Mouse (Mus musculus) heart, adult 2 months (tissue): ENCODE results near the gene Fhod1. TPM values are rescaled to one million over a fixed set of nuclear protein-coding genes. Genes with fewer than 3 reads are reported as not detected.

ENCODE experiments used
- DNase-seq, 2 experiments: peaks; one replicate each; pipeline ENCODE4 v3.0.0; 2021
- H3K27ac ChIP-seq: fragments of 200-600 bp; 2 replicates; pipeline ENCODE4 v1.8.1; 2022
- H3K27me3 ChIP-seq: fragments of 200-500 bp; 2 replicates; pipeline ENCODE4 v1.6.1; 2012; ENCODE audit warnings: mild to moderate bottlenecking, low read length, inconsistent platforms, mixed read lengths; ENCODE audit not compliant: control insufficient read depth, insufficient read depth
- H3K36me3 ChIP-seq: fragments of 200-500 bp; 2 replicates; pipeline ENCODE4 v1.6.1; 2012; ENCODE audit warnings: low read length, inconsistent platforms; ENCODE audit not compliant: control insufficient read depth, insufficient read depth
- H3K4me1 ChIP-seq: fragments of 200-500 bp; 2 replicates; pipeline ENCODE4 v1.6.1; 2011; ENCODE audit warnings: low read length; ENCODE audit not compliant: control insufficient read depth, insufficient read depth
- H3K4me3 ChIP-seq: fragments of 200-600 bp; 2 replicates; pipeline ENCODE4 v1.8.1; 2022
- H3K79me2 ChIP-seq: fragments of 200-500 bp; replicated peaks from 2 replicates; pipeline ENCODE4 v1.6.1; 2012; ENCODE audit warnings: mild to moderate bottlenecking, inconsistent platforms, low read length, moderate library complexity, mixed read lengths; ENCODE audit not compliant: control insufficient read depth, insufficient read depth
- H3K9ac ChIP-seq: fragments of 200-500 bp; 2 replicates; pipeline ENCODE4 v1.6.1; 2012; ENCODE audit warnings: low read depth, mild to moderate bottlenecking, control low read depth, inconsistent platforms, low read length, mixed read lengths
- CTCF ChIP-seq: fragments of 200-600 bp; IDR thresholded peaks from 2 replicates; pipeline ENCODE4 v1.8.1; 2022; ENCODE audit warnings: antibody characterized with exemption, mild to moderate bottlenecking, moderate library complexity
- EP300 ChIP-seq: fragments of 200-500 bp; IDR thresholded peaks from 2 replicates; pipeline ENCODE4 v1.6.1; 2011; ENCODE audit warnings: low read depth, low read length, control low read depth; ENCODE audit not compliant: insufficient read depth
- POLR2A ChIP-seq: fragments of 200-500 bp; IDR thresholded peaks from 2 replicates; pipeline ENCODE4 v1.6.1; 2011; ENCODE audit warnings: mild to moderate bottlenecking, low read depth, low read length, control low read depth; ENCODE audit not compliant: insufficient read depth
- WGBS: fragments of 180-500 bp; shearing (Covaris S2); methylation state at CpG from one replicate; pipeline ENCODE4 v1.1.7; 2018; 5-methylcytosine and 5-hydroxymethylcytosine counted together
- intact Hi-C: fragments of 180-260 bp; cut with DNase I; formaldehyde crosslinking; loops from one replicate; pipeline ENCODE4 v1.15.1; 2025
- polyA plus RNA-seq: library from polyadenylated mRNA; depleted of rRNA; stranded (reverse); fragments of >200 nt; gene quantifications from 2 replicates; pipeline ENCODE4 v1.2.3, GENCODE M21; 2012
- total RNA-seq, 2 experiments: library from RNA; stranded (reverse); gene quantifications; 2 replicates each; pipeline ENCODE4 v1.2.3; 2021

Gene Fhod1
- total and polyA plus RNA-seq, 3 experiments: 4.4 to 14.2 (median 6.9) TPM

GRCm38 (mm10) chr8:105297511-105298192, 50.1 kb downstream of the Fhod1 start, which contains the start of gene E2f4:
Gene E2f4, plus strand, starts transcription at chr8:105297663.
- Histone ChIP-seq H3K27ac (peak within 1 kb of the TSS; percentile 88), H3K9ac (peak within 1 kb of the TSS; percentile 96), H3K27me3 (no peaks in the 10 kb centered on the region), H3K36me3 (peaks cover 4% of the 10 kb centered on the region), H3K4me1 (peaks cover 3% of the 10 kb centered on the region), H3K4me3 (peak within 1 kb of the TSS; percentile 99), H3K79me2 (no peaks in the 10 kb centered on the region)
- peak; percentile 93 to 95 for DNase-seq
- intact Hi-C loops: loop anchor here (1.0 to 10.0 kb wide), 2 partner anchors 29 to 643 kb away; partner anchors contain the start of genes Lrrc29 and Tmem208
- TF ChIP-seq POLR2A (peak; percentile 60), CTCF (no peak), EP300 (0 out of 2 replicates have a peak, but pooled peaks have one; percentile 54)
- WGBS: under 1% methylated on average over 58 of the region's 58 CpGs

DNA sequence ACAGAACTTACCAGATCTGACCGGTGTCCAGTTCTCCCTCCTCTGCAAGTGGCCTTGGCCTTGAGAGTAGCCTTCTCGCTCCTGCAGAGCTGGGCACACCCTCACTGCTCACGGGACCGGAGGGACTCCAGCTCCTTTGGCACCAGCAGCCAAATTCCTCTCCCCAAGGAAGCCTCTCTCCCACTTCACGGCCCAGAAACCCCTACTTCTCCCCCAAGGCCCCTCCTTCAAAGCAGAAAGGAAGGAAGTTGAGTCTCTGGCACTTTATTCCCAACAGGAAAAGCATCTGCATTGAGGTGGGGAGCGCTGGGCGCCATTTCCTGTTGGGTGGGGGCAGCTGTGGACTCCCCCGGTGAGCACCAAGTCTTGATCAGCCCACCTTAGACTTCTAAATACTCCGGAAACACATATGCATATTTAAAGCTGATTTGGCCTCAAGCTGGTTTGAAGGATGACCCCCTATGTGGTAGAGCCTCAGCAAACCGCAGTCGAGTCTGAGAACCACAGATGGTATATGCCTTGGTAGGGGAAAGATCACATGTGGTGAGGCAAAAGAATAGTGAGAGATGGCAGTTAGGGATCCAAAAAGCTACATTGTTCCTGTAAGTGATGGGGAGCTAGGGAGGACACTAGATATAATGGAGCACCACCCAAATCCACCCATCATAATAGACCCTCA, 51.7 kb downstream of the Fhod1 start, which contains the start of gene Exoc3l:
Gene Exoc3l, minus strand, starts transcription at position 207 of the 679 bp plus-strand sequence.
- Histone ChIP-seq H3K79me2 (no peaks in the 10 kb centered on the region), H3K9ac (peak within 1 kb of the TSS; percentile 51), H3K4me3 (peak within 1 kb of the TSS; percentile 99), H3K27ac (peak within 1 kb of the TSS; percentile 88), H3K4me1 (peaks cover 3% of the 10 kb centered on the region), H3K36me3 (peaks cover 4% of the 10 kb centered on the region), H3K27me3 (no peaks in the 10 kb centered on the region)
- intact Hi-C loops: loop anchor here (10.0 kb wide), 1 partner anchor 641 kb away; no protein-coding TSS in a partner anchor
- 29% methylated on average over 11 of the region's 11 CpGs for WGBS
- peak in 1 of 2 experiments; percentile 42 for DNase-seq
- TF ChIP-seq EP300 (no peak), POLR2A (0 out of 2 replicates have a peak, but pooled peaks have one; percentile 31), CTCF (no peak)

DNA sequence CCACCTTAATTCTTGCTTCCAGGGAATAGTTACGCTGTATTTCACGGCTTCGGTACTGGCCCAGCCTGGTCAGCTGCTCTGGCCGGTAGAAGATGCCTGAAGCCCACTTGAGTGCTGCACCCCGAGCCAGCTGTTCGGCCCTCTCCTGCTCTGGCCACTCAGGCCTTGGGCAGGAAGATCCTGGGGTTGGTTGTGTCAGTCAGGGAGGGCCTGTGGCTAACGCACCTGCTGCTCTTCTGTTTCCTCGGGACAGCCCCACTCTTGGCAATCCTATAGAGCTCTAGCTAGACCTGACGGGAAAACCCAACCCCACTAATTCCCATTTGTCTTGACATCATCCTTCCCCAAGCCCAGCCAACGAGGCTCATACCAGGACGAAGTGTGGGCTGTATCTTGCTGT, 52.5 kb downstream of the Fhod1 start:
- intact Hi-C loops: loop anchor here (10.0 kb wide), 1 partner anchor 640 kb away; no protein-coding TSS in a partner anchor
- Histone ChIP-seq H3K27ac (peak overlapping the region; percentile 88), H3K4me3 (peak overlapping the region; percentile 34), H3K4me1 (peaks cover 6% of the 10 kb centered on the region), H3K79me2 (no peaks in the 10 kb centered on the region), H3K36me3 (peaks cover 4% of the 10 kb centered on the region), H3K27me3 (no peaks in the 10 kb centered on the region), H3K9ac (peak overlapping the region; percentile 51)
- TF ChIP-seq EP300 (no peak), POLR2A (no peak), CTCF (no peak)
- DNase-seq: no peak
- 40% methylated on average over 11 of the region's 11 CpGs for WGBS

- WGBS: 59% methylated on average over 9 of the region's 9 CpGs
- Histone ChIP-seq H3K36me3 (peaks cover 4% of the 10 kb centered on the region), H3K4me3 (peak overlapping the region; percentile 34), H3K27me3 (no peaks in the 10 kb centered on the region), H3K79me2 (no peaks in the 10 kb centered on the region), H3K9ac (peak overlapping the region; percentile 51), H3K27ac (peak overlapping the region; percentile 88), H3K4me1 (peaks cover 10% of the 10 kb centered on the region)
- TF ChIP-seq EP300 (no peak), CTCF (no peak), POLR2A (no peak)
- intact Hi-C loops: loop anchor here (5.0 to 10.0 kb wide), 2 partner anchors 172 to 640 kb away; no protein-coding TSS in a partner anchor
- no peak for DNase-seq
Measured at GRCm38 (mm10) chr8:105294776-105295175, 53.0 kb downstream of the Fhod1 start.

GRCm38 (mm10) chr8:105293405-105293804, 54.3 kb downstream of the Fhod1 start:
- 79% methylated on average over 19 of the region's 19 CpGs for WGBS
- Histone ChIP-seq H3K4me3 (no peak overlapping the region), H3K4me1 (peaks cover 13% of the 10 kb centered on the region), H3K27me3 (no peaks in the 10 kb centered on the region), H3K9ac (no peak overlapping the region), H3K27ac (no peak overlapping the region), H3K36me3 (no peaks in the 10 kb centered on the region), H3K79me2 (no peaks in the 10 kb centered on the region)
- TF ChIP-seq CTCF (no peak), POLR2A (no peak), EP300 (no peak)
- DNase-seq: no peak
- intact Hi-C loops: loop anchor here (5.0 to 10.0 kb wide), 2 partner anchors 171 to 639 kb away; no protein-coding TSS in a partner anchor
